Mouse (Mus musculus) c-Kit-positive CD71-positive TER-119-positive erythroid progenitor cells, embryonic 14.5 days (primary cell): Measurements from ENCODE around the gene Slc22a12.

Source experiments
- DNase-seq: peaks from one replicate; pipeline ENCODE4 v3.0.0-alpha.2; 2013; ENCODE audit warnings: low spot score

Slc22a12 gene

GRCm38 (mm10) chr19:6542367-6543034, at the start of gene Slc22a12:
Gene Slc22a12, minus strand, starts transcription at chr19:6543032.
- DNase-seq: no peak

DNA sequence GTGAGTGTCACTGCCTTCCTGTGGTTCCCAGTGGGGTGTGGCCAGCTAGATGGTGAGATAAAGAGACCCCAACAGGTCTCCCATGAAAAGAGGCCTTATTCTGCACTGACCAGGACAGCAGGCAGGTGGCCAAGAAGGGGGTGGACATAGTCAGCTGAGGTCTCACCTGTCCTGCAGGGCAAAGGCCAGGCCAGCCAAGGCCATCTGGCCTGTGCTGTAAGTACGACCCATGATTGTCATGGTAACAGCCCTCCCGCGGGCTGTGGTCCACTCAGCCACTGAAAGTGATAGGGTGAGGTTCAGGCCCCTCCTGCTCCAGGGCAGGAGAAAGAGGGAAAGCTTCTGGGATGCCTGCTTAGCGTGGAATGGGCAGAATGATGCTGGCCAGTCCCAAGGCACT, 29.2 kb upstream of the Slc22a12 start:
- DNase-seq: no peak

- no peak for DNase-seq
These were observed 28.6 kb upstream of the Slc22a12 start for GRCm38 (mm10) chr19:6571476-6571875.

DNA sequence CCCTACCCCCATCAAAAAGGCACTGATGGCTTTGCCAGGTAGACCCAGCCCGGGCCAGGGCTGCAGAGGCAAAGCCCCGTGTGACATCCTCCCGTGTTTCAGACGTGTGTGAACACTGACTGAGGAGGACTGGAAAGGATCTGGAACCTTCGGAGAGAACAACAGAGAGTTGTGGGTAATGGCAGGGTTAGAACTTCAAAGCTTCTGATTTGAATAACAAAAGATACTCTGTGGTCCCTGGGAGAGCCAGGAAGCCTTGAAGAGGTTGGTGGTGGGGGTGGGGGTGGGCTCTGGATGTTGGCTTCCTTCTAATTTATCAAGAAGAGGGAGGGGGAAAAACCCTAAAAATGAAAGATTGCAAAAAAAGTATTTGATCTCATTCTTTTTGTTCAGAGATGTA, 26.7 kb upstream of the Slc22a12 start:
- no peak for DNase-seq

- no peak for DNase-seq
These were observed 26.2 kb upstream of the Slc22a12 start for GRCm38 (mm10) chr19:6569021-6569420.

GRCm38 (mm10) chr19:6566450-6566849, 23.6 kb upstream of the Slc22a12 start:
- DNase-seq: no peak

GRCm38 (mm10) chr19:6565136-6565535, 22.3 kb upstream of the Slc22a12 start:
- no peak for DNase-seq

GRCm38 (mm10) chr19:6560246-6560815, 17.5 kb upstream of the Slc22a12 start:
- DNase-seq: no peak

- no peak for DNase-seq
These were observed 16.7 kb upstream of the Slc22a12 start for GRCm38 (mm10) chr19:6559576-6559975.

DNA sequence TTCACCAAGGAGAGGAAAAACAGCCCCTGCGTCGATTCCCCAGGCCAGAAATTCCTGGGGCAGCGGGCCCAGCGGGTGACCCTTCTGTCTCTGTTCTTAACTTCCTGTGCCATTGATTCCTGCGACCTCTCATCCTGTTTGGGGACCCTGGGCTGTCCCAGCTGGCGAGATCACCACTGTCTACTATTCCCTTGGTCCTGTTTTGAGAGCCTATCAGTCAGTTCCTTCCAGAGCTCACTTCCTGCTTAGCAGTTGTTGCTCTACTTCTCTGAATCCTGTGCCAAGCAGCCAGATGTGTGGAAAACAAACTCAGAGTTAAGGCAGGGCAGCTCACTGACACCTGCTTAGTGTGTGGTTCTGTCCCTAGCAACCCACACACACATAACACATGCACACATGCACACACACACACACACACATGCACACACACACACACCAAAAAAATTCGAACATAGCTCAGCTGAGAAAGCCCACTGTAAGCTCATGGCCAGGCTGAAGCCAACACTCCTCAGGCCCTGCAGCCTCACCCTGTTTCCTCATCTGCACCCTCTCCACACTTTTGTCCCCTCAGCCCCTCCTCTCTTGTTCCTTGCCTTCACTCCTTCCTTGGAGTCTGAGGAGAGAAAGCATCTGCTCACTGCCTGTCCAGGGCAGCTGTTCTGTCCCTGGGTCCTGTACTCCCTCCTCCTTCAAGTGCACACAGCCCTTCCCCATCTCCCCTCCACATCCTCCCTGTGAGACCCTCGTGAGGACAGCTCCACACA, 11.2 kb upstream of the Slc22a12 start:
- no peak for DNase-seq

GRCm38 (mm10) chr19:6553174-6553573, 10.3 kb upstream of the Slc22a12 start:
- no peak for DNase-seq

- no peak for DNase-seq
These were observed 9.6 kb upstream of the Slc22a12 start for GRCm38 (mm10) chr19:6552302-6553028.

GRCm38 (mm10) chr19:6551215-6551614, 8.4 kb upstream of the Slc22a12 start:
- DNase-seq: no peak

- DNase-seq: no peak
These were observed 6.7 kb upstream of the Slc22a12 start for GRCm38 (mm10) chr19:6549566-6549965.

GRCm38 (mm10) chr19:6548431-6549410, 5.9 kb upstream of the Slc22a12 start:
- no peak for DNase-seq

- DNase-seq: no peak
These were observed 5.0 kb upstream of the Slc22a12 start for GRCm38 (mm10) chr19:6547801-6548200.

- DNase-seq: no peak
These were observed 3.3 kb upstream of the Slc22a12 start for GRCm38 (mm10) chr19:6546096-6546495.

DNA sequence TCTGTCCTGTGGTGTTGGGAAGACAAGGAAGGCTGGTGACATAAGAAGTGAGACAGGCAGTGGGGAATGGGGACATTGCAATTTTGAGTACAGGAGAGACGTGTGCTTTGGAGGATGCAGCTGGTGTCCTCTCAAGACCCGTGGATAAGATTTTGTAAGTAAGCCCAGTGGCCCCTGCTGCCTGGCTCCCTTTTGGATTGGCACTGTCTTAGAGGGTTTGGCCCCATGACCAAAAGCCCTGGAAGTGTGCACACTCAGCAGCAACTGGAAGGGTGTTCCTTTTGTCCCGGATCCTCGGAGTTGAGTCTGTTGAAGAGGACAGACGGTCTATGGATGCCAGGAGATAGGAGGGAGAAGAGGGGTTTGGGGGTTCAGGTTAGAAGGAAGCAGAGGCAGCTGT, 2.6 kb upstream of the Slc22a12 start:
- DNase-seq: no peak

DNA sequence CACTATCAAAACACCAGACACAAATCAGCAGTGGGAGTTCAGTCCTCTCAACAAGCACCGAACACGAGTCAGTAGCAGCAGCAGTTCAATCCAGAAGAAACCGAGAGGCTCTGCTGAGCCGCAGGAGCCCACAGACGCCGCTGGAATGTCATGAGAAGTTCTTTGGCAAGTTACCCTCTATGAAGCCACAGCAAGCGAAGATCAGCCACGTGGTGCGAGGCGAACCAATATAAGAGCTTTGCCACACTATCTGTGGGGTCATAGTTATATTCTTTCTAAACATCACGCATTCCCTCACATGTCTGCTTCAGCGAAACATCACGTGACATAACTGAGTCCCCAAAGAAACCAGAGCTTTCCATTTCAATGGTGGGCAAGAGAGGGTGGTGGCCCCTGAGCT, 1.9 kb upstream of the Slc22a12 start:
- no peak for DNase-seq

DNA sequence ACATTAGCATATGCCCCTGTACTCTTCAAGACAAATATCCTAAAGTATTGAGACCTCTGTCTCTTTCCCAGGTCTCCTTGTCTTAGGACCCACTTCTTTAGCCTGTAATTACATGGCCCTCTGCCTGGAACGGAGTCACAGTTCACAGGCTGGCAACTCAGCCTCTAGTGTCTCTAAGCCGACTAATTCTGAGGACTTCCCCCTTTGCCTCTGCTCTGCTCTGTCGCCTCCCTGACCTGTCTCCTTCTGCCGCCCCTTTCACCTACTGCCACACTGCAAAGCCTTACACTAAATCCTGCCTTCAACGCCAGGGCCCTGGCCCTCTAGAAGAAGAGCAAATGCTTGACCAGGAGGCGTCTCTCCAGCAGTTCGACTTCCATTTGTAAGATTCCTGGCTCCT, 686 bp upstream of the Slc22a12 start:
- DNase-seq: no peak

DNA sequence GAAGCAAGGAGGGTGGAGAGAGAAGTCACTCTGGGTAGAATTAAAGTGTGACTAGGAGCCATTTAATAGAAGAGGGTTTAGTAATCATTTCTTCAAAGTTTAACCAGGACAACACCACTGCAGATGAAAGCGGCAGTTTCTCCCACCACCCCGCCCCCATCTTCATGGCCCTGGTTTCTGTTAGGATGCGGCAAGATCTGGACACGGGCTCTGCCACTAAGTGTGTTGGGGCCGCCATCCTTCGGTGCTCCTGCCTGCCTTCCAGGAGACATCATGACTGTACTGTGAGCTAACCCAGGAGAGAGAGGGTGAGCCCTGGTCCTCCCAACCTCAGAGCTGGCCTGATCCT, 177 bp upstream of the Slc22a12 start:
- no peak for DNase-seq

DNA sequence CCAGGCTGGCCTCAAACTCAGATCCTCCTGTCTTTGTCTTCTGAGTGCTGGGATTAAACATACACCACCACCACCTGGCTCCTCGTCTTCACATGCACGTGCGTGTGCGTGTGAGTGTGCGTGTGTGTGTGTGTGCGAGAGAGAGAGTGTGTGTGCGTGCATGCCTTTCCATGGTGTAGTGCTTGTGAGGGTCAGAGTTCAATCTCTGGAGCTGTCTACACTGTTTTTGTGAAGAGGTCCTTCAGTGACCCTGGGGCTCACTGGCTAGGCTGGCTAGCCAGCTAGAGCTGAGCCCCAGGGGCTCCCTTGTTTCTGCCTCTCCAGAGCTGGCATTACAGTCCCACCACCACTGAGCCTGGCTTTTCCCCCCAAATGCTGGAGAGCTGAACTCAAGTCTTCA, 1.3 kb downstream of the Slc22a12 start:
- no peak for DNase-seq
